Mouse (Mus musculus): ENCODE data around the gene Atg7.

Atg7 gene

GRCm38 (mm10) chr6:114814882-114815650 lies 172.2 kb downstream of the Atg7 start:
- peak; percentile 13 for DNase-seq (ENCODE audit: extremely low read depth, low read depth)

DNA sequence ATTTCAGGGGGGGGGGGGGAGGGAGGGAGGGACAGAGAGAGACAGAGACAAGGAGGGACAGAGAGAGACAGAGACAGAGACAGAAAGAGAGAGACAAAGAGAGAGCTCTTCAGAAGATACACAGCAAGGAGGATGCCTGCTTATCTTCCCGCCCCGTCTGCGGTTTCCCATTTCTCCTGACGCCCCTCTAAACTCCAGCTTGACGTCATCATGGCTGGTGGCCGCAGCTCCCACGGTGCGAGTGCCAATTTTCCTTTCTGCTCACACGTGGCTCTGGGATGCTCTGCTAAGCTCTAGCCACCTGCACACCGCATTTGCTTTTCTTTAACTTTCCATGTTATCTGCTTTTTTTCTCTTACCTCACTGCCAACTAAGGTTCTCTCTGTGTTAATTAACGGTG lies 175.1 kb downstream of the Atg7 start:
- peak; percentile 47 for DNase-seq (ENCODE audit: extremely low read depth, low read depth)

- peak; percentile 11 for DNase-seq (ENCODE audit: extremely low read depth, low read depth)
Observed at GRCm38 (mm10) chr6:114818471-114818870, 175.6 kb downstream of the Atg7 start.

DNA sequence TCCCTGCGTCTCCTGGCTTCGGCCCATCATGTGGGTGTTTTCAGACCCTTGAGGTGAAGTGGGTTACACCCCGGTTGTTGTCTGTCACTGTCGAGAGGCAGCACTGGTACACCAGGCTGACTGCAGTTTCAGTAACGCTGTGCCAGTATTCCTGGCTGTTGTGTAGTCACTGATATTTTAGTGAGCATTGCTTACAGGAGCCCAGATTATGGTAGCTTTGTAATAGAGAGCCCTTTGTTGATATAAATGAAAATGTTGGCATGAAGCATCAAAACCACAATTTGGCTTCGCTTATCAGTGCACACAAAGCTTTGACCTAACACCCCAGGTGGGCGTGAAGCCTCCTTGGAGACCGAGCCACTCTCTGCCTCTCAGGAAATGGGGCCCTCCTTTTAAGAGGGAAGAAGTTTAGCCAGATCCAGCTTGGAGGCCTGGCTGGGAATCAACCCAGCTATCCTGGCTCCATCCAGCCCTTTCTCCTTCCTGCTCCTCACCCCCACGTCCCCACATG lies 177.1 kb downstream of the Atg7 start:
- peak; percentile 45 for DNase-seq (ENCODE audit: extremely low read depth, low read depth)

DNA sequence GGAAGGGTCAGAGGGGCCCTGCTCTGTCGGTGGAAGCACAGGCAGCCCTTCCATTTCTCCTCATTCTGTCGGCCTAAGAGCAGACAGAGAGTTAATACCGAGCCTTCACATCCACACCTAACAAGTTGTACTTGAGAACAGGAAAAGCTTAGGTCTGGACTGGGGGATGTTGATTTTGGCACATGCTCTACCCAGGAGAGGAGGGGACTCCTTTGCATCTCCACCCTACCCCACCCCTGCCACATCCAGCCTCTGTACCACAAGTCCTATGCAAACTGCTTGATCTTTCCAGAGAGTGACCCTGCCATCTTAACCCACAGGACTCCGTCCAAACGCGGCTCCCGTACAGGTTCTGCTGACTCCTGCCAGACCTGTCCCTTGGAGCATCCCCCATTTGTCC lies 178.7 kb downstream of the Atg7 start:
- DNase-seq (ENCODE audit: extremely low read depth, low read depth) = no peak

DNA sequence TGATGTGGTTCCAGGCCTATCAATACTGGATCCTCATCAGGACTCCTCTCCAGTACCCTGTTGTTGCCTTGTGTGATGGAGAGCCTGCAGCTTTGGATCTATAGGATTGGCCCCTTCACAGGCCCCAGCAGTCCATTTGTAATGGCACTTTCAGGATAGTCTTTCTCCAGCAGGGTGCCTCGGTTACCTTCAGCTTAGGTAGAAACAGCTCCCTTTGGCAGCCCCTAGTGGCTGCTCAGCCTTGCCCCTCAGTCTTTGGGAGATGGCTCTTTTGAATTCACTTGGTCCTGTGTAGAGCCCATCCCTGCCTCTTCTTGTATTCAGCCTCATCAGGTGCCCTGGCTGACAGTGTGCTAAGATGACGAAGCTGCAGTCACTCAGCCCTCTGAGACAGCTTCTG lies 184.0 kb downstream of the Atg7 start:
- no peak for DNase-seq (ENCODE audit: extremely low read depth, low read depth)

DNA sequence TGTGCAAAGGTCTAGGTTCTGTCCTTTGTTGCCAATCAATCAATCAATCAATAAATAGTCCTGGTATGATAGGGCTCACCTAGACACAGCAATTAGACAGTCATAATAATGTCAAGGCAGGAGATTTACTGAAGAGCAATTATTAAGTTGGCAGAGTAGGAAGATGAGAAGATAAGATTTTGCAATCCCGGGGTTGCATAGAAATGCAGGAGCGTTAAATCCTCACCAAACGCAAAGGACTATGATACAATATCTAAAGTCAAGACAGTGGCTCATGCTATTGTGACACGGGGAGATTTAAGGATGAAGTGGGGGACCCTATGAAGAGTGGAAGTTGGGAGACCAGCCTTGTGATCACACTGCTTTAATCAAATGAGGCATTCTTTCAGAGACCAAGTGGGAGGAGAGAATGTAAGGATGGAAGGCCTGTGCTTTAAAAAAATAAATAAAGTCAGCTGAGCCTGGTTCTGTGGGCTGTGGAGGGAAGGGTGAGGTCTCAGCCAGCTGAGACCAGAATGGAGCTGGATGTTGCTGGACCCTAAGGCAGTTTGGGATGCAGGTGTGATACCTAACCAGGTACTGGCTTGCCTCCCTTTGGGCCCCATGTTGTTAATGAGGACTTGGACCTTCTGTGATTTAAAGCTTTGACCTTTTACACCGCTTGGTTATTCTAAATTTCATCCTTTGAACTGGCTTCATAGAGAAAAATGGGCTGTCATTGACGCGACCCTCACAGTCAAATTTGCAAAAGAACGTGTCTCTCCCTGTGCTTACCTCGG lies 187.0 kb downstream of the Atg7 start:
- DNase-seq (ENCODE audit: extremely low read depth, low read depth) = no peak

GRCm38 (mm10) chr6:114831807-114832206 lies 188.9 kb downstream of the Atg7 start:
- DNase-seq (ENCODE audit: extremely low read depth, low read depth) = peak; percentile 66

DNA sequence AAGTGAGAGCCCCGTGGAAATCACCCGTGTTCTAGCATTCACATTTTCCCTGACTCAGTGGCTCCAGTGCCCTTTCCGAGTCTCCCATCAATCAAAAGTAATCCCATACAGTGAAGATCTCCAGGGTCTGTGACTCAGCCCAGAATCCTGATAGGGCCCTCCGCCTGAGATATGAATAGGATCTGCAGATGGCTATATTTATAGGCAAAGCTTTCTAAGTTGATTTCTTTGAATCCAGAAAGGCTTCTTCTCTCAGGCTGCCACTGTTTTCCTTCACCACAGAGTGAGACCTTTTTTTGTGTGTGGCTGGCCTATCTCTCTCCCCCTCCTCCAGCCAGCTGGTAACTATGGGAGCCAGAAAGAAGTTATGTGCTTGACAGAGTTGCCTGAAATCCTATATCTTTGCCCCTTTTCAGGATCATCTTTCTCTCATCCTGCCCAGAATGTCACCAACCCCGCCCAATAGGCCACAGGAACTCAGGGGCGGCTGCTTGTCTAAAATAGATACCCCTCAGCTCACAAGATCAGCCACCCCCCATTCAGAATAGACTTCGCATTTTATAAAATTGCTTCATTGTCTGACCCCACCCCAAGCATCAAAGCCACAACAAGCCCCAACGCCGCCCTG lies 190.3 kb downstream of the Atg7 start:
- no peak for DNase-seq (ENCODE audit: extremely low read depth, low read depth)

DNA sequence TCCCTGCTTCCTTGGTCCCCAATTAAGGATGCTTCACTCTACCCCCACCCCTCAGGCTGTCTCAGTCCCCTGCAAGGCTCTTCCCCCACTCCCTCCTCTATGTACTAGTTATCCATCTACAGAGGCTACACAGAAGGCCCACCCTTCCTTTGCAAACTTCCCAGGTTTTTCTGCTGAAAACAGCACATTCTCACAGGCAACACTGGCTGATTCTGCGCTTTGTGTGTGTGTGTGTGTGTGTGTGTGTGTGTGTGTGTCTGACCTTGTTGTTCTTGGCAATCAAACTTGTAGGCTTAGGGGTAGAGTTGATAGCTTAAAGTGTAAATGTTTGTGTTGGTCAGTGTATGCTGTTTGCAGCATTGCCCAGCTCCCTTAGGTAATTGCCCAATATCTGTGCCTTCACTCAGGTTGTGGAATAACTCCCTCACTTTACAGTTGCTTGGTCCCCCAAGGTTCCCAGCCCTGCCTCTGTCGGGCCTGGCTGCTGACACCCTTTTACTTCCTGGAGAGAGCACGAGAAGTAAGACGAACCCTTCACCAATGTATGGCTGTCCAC lies 191.0 kb downstream of the Atg7 start:
- DNase-seq (ENCODE audit: extremely low read depth, low read depth) = no peak

DNA sequence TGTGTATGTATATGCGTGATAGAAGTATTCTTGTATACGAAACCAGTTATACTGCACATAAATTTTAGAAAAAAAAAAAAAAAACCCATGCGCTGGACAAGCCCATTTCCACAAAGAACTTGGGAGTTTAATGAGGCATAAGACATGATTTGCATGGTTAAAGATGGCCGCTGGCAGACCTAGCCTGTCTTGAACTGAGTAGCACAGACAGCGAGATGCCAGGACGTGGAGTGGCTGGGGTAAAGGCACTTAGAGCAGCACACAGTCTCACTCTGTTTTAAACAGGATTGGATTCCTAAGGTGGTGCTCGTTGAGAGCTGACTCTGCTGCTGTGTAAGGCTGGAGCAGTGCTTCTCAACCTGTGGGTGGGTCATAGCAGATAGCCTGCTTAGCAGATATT lies 192.4 kb downstream of the Atg7 start:
- no peak for DNase-seq (ENCODE audit: extremely low read depth, low read depth)

DNA sequence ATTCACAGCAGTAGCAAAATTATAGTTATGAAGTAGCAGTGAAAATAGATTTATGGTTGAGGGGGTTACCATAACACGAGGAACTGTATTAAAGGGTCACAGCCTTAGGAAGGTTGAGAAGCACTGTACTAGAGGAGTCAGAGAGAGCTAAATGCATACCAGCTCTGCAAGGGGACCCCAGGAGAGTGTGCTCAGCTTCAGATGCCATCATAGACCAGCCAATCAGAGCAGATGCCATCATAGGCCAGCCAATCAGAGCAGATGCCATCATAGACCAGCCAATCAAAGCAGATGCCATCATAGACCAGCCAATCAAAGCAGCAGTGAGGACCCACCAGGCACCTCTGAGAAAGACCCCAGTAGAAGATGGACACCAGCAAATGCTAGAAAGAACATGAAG lies 192.9 kb downstream of the Atg7 start:
- no peak for DNase-seq (ENCODE audit: extremely low read depth, low read depth)

DNA sequence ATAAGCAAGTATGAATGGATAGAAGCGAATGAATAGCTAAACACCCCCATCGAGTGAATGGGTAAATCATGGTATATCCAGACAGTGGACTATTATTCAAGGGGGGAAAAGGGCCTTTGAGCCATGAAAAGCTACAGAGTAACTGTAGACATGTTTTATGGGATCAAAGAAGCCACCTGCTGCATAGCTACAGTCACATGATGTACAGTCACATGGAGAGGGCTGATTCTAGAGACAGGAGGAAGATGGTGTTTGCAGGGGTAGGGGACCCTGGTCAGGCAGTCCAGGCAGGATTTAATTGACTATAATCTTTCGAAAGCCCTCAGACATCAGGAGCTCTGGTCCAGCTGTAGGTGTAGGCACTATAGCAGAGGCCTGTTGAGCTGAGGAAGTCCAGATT lies 193.5 kb downstream of the Atg7 start:
- no peak for DNase-seq (ENCODE audit: extremely low read depth, low read depth)

DNA sequence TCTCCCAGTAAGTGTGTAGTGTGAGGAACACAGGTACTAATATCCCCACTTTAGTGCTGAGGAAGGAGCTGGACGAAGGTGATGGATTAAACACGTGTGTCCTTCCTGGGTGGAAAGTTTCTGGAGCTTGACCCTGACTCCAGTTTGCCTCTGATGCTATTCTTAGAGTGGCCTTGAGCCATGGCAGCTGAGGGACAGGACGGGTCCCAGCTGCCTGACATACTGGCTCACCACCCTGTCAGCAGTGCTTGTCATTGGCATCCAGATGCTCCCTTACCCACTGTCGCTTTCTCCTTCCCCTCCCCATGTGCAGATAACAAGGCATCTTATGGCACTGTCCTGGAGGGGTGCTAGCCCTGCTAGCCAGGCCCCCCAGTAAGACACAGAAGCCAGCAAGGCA lies 196.0 kb downstream of the Atg7 start:
- DNase-seq (ENCODE audit: extremely low read depth, low read depth) = no peak

- no peak for DNase-seq (ENCODE audit: extremely low read depth, low read depth)
Observed at GRCm38 (mm10) chr6:114840012-114840411, 197.1 kb downstream of the Atg7 start.

DNA sequence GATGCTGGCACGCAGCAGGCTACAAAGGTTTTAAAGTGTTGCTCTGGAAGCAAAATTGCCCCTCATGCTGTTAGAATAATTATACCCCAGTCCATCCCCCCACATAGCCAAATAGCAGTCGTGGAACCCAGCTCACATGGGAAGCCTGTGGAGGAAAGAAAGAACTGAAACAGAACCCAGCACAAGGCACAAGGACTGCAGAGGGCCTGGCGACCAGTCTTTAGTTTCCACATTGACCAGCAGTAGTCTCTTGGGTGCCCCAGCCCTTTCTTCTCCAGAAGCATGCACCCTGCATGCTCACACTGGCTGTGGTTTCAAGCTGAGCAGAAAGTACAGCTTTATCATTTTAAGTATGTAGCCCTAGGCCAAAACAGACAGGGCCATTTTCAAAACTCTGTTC lies 199.2 kb downstream of the Atg7 start:
- DNase-seq (ENCODE audit: extremely low read depth, low read depth) = no peak

DNA sequence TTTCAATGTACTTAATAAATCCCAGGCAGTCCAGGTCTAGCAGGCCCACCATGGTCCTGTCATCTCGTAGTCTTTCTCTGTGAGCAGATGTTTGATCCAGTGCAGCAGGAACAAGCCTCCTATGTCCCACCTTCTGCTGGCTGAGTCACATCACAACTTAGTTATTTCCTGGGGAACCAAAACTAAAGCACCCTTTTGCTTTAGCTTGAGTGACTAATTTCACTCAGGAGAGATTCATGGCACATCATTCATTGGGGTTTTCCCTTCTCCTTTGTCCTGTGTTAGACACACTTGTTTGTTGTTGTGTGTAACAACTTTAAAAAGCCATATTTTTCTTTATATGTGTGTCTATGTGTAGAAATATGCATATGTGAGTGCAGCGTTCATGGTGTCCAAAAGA lies 200.0 kb downstream of the Atg7 start:
- no peak for DNase-seq (ENCODE audit: extremely low read depth, low read depth)

GRCm38 (mm10) chr6:114846153-114846772 lies 203.4 kb downstream of the Atg7 start:
- DNase-seq (ENCODE audit: extremely low read depth, low read depth) = no peak

GRCm38 (mm10) chr6:114847582-114848174 lies 204.8 kb downstream of the Atg7 start:
- no peak for DNase-seq (ENCODE audit: extremely low read depth, low read depth)

GRCm38 (mm10) chr6:114848761-114849160 lies 205.9 kb downstream of the Atg7 start:
- peak; percentile 51 for DNase-seq (ENCODE audit: extremely low read depth, low read depth)

DNA sequence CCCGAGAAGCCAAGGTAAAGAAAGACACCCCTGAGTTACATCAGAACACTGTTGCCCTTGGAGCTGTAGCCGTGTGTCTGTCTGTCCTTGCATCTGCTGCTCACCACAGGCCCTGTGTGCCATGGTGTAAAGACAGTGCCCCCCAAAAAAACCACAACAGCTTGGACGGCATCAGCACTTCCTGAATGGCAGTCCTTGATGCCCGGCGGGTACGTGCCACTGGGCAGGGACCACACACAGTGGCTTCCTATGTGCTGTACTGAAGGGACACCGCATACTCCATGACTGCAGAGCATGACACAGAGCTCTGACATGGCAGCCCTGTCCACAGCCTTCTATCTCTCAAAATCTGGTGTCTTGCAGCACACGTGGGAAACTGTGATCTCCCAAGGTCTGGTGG lies 206.9 kb downstream of the Atg7 start:
- DNase-seq (ENCODE audit: extremely low read depth, low read depth) = no peak

Measured in MEL-GATA-1-ER (cell line).